Mouse (Mus musculus) hindbrain, embryonic 13.5 days (tissue): ENCODE results near the gene Rsph10b. TPM values are rescaled to one million over a fixed set of nuclear protein-coding genes. Genes with fewer than 3 reads are reported as not detected.
A peak's percentile ranks its signal among the peaks of the same experiment; 100 is the strongest.
"Not testable (repeated sequence)": the region's sequence is repeated elsewhere in the genome, so short reads cannot be mapped to it uniquely, and the experiment has no call there.

Experiments used
- ATAC-seq: fragments of 200-750 bp; cut with Nextera tagmentation; 2 replicates; pipeline ENCODE4 v1.8.0; 2017; ENCODE audit warnings: moderate TSS enrichment; ENCODE audit not compliant: low FRiP score
- H3K27ac ChIP-seq: fragments of 300-500 bp; sonication (generic); 2 replicates; pipeline ENCODE4 v1.5.1; 2015; ENCODE audit warnings: inconsistent platforms, mild to moderate bottlenecking, moderate library complexity
- H3K27me3 ChIP-seq: fragments of 300-500 bp; sonication (generic); 2 replicates; pipeline ENCODE4 v1.6.1; 2015; ENCODE audit warnings: mild to moderate bottlenecking, inconsistent platforms
- H3K36me3 ChIP-seq: fragments of 300-500 bp; sonication (generic); 2 replicates; pipeline ENCODE4 v1.6.1; 2015; ENCODE audit warnings: mild to moderate bottlenecking, inconsistent platforms
- H3K4me1 ChIP-seq: fragments of 300-500 bp; sonication (generic); replicated peaks from 2 replicates; pipeline ENCODE4 v1.6.1; 2015; ENCODE audit warnings: inconsistent platforms
- H3K4me2 ChIP-seq: fragments of 300-500 bp; sonication (generic); 2 replicates; pipeline ENCODE4 v1.6.1; 2015; ENCODE audit warnings: inconsistent platforms, mild to moderate bottlenecking, moderate library complexity
- H3K4me3 ChIP-seq: fragments of 300-500 bp; sonication (generic); 2 replicates; pipeline ENCODE4 v1.5.1; 2015; ENCODE audit warnings: mild to moderate bottlenecking, inconsistent platforms
- H3K9ac ChIP-seq: fragments of 300-500 bp; sonication (generic); 2 replicates; pipeline ENCODE4 v1.6.1; 2015; ENCODE audit warnings: mild to moderate bottlenecking, inconsistent platforms
- H3K9me3 ChIP-seq: fragments of 300-500 bp; sonication (generic); 2 replicates; pipeline ENCODE4 v1.6.1; 2016; ENCODE audit warnings: inconsistent platforms
- WGBS: fragments of 180-500 bp; shearing (Covaris S2); methylation state at CpG from one replicate; pipeline ENCODE4 v1.1.7; 2015; 5-methylcytosine and 5-hydroxymethylcytosine counted together
- polyA plus RNA-seq: library from polyadenylated mRNA; unstranded; fragments of >200 nt; fragmentation: Nextera tagmentation; extraction: Ambion mirVana; gene quantifications from 2 replicates; pipeline ENCODE4 v1.2.1, GENCODE M21; 2015

Gene Rsph10b
- polyA plus RNA-seq, 1 experiment from 2014 or later: 3.1 TPM

DNA sequence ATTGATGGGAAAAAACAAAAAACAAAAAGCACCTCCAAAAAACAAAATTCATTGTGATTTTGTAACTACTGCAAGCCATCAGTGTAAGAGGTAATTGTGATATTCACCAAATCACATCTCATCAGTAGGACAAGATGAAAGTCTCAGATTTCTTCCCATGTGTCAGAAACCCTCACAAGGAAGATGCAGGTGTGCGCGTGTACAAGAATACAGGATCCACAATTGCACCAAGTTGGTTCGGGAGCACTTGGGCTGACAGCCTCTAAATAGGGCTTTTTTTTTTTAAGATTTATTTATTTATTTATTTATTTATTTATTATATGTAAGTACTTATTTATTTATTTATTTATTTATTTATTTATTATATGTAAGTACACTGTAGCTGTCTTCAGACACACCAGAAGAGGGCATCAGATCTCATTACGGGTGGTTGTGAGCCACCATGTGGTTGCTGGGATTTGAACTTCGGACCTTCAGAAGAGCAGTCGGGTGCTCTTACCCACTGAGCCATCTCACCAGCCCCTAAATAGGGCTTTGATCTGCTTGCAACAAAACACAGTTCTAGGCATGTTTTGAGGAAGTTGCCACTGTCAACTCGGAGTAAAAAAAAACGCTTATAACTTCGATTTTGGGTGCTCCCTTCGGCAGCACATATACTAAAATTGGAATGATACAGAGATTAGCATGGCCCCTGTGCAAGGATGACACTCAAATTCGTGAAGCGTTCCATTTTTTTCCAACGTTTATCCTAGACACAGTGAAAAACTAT is 80.7 kb downstream of the Rsph10b start:
- H3K36me3 ChIP-seq: peaks cover 40% of the 10 kb centered on the region
- H3K27me3 ChIP-seq, H3K9ac ChIP-seq, H3K27ac ChIP-seq, H3K9me3 ChIP-seq, ATAC-seq: not testable (repeated sequence)
- H3K4me3 ChIP-seq: peak overlapping the region; percentile 95
- H3K4me2 ChIP-seq: peak overlapping the region; percentile 58
- WGBS: 76% methylated on average over 13 of the region's 13 CpGs
- peaks cover 10% of the 10 kb centered on the region for H3K4me1 ChIP-seq

DNA sequence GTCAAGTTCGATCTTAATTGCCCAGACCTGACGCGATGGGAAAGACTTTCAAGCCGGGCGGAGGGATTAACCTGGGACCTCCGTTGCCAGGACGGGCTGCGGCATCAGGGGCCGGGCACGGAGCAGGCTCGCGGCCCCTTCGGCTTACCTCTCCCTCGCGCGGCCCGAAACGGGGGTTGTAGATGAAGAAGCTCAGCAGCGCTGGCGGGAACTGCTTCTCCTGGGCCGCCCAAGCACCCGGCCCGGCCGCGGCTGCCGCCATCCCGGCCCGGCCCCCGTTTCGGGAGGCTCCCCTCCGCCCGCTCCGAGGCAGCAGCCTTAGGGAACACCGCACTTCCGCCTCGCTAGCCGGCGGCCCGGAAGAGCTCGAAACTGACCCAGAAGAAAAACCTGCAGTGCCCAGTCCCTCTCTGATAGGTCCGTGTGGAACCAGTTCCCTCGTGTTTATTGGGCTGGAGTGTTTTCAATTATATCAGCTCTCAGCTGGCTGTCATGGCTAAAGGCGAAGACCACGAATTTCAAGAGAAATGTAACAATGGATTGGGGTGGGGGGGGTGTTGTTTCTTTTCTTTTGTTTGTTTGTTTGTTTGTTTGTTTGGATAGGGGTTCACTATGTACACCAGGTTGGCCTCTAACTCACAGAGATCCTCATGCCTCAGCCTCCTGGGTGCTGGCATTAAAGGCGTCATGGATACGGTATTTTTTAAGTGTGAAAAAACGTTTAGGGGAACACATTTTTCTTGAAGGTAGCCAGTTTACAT is 81.9 kb downstream of the Rsph10b start, which contains the start of gene Ccz1:
TSS of gene Ccz1 (minus strand) at position 327 of the 761 bp plus-strand sequence.
- Histone ChIP-seq H3K4me3 (peak within 1 kb of the TSS; percentile 95), H3K4me1 (peaks cover 10% of the 10 kb centered on the region), H3K27ac (peak within 1 kb of the TSS; percentile 88), H3K9me3 (no peaks in the 10 kb centered on the region), H3K4me2 (peak within 1 kb of the TSS; percentile 58), H3K9ac (peak within 1 kb of the TSS; percentile 87), H3K27me3 (no peaks in the 10 kb centered on the region), H3K36me3 (peaks cover 29% of the 10 kb centered on the region)
- WGBS: 3% methylated on average over 46 of the region's 47 CpGs
- ATAC-seq: peak; percentile 100

DNA sequence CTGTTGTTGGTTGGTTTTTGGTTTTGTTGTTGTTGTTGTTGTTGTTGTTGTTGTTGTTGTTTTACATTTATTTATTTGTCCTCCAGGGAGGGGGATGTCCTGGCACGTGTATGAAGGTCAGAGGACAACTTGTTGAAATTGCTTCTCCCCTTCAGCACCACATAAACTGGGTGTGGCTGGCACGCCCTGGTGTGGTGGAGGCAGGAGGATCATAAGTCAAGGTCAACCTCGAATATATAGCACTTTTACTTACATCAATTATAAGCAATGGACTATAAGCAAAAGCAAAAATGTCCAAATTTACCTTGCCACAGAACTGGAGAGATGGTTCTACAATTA is 82.4 kb downstream of the Rsph10b start:
- peak overlapping the region; percentile 58 for H3K4me2 ChIP-seq
- H3K4me1 ChIP-seq: peaks cover 10% of the 10 kb centered on the region
- H3K4me3 ChIP-seq: peak overlapping the region; percentile 95
- no peaks in the 10 kb centered on the region for H3K27me3 ChIP-seq
- no peak for ATAC-seq
- H3K27ac ChIP-seq: peak overlapping the region; percentile 88; the same call in 1 of the 2 replicates
- H3K36me3 ChIP-seq: peaks cover 24% of the 10 kb centered on the region
- 86% methylated on average over 3 of the region's 3 CpGs for WGBS
- no peaks in the 10 kb centered on the region for H3K9me3 ChIP-seq
- no peak overlapping the region for H3K9ac ChIP-seq

DNA sequence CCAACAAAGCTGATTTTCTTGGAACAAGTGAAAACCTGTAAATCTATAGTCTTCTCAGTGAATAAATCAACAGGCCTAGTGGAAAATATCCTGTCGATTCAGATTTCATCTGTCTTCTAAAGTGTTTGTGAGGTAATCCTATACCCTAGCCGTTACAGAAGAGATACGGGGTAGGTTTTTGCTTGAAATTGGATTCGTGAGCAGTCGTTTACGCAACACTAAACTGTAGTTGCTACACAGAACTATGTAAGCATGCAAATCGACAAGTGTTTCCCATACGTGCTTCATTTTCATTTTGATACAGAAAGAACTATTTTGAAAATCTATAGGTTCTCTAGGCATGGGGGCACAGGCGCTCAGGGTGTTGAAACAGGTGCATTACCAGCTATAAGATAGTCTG is 83.0 kb downstream of the Rsph10b start:
- H3K4me1 ChIP-seq: peaks cover 10% of the 10 kb centered on the region
- no peak overlapping the region for H3K4me3 ChIP-seq
- no peak overlapping the region for H3K4me2 ChIP-seq
- H3K36me3 ChIP-seq: peaks cover 18% of the 10 kb centered on the region
- no peak for ATAC-seq
- no peak overlapping the region for H3K27ac ChIP-seq
- H3K9ac ChIP-seq: no peak overlapping the region
- H3K27me3 ChIP-seq: no peaks in the 10 kb centered on the region
- WGBS: 92% methylated on average over 9 of the region's 9 CpGs
- no peaks in the 10 kb centered on the region for H3K9me3 ChIP-seq

DNA sequence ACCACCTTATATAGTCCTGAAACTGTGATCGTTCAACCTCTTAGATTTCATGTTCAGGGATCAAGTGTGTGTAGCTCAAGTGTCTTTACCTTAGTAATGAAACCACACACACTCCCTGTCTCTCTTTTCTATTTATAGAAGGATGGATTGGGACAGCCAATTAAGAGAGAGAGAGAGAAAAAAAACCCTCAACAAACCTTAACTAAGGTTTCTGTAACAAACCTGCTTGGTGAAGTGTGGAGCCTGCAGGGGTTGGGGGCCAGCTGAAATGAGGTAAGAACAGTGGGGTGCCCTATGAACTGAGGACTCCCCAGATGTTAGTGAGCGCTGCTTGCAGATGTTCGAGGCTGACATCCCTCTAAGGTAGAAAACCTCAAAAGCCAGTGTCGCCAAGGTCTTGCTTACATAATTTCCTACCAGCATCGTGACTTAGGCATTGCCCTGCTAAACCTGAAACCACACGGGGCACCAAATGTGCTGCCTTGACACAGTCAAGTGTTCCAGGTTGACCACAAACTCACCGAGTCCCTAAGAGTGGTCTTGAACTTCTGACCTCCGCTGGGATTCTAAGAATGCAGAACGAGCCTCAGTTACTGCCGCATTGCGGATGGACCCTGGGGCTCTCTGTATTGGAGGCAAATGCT is 93.9 kb downstream of the Rsph10b start, which contains the start of gene Ocm:
TSS of gene Ocm (minus strand) at position 51 of the 644 bp plus-strand sequence.
- Histone ChIP-seq H3K9ac (no peak within 1 kb of the TSS), H3K4me1 (no peaks in the 10 kb centered on the region), H3K36me3 (no peaks in the 10 kb centered on the region), H3K9me3 (no peaks in the 10 kb centered on the region), H3K27me3 (no peaks in the 10 kb centered on the region), H3K27ac (no peak within 1 kb of the TSS), H3K4me3 (no peak within 1 kb of the TSS), H3K4me2 (no peak within 1 kb of the TSS)
- ATAC-seq: no peak
- 75% methylated on average over 11 of the region's 11 CpGs for WGBS

DNA sequence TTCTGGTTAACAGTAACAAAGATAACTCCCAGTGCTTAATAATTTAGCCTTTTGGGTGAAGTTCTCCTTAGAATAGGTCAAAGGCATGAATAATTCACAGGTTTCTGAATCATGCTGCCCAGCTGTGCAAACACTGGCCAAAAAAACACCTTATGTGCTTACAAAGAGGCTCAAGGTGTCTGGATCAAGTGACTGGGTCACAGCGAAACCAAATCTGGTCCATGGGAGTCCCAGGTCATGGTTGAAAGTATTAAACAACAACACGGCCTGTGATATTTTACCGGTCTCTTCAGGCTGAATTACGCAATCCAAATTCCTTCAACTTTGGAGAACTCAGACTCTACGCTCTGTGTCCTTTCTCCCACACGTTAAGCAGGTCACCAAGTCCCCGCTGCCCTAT is 99.7 kb downstream of the Rsph10b start:
- Histone ChIP-seq H3K4me2 (no peak overlapping the region), H3K27ac (no peak overlapping the region), H3K4me1 (no peaks in the 10 kb centered on the region), H3K9me3 (no peaks in the 10 kb centered on the region), H3K4me3 (no peak overlapping the region), H3K36me3 (no peaks in the 10 kb centered on the region), H3K27me3 (no peaks in the 10 kb centered on the region), H3K9ac (no peak overlapping the region)
- WGBS: 86% methylated on average over 7 of the region's 7 CpGs
- ATAC-seq: no peak

DNA sequence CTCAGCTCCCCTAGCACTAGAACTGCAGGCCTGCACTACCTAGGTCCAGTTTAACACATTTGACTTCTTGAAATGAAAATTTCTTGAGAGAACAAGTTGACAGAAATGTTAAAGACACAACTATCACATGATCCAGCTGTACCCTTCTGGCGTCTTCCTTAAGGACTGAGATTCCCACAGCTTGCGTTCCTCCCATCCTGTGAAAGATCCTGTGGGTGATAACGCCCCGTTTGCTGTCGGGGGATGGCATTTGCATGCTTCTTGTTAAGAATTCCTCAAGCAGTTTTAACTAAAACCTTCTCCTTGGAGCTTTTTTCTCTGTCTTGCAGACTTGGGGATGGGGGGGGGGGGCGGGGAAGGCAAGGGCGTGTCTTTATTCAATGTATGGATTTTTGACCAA is 101.7 kb downstream of the Rsph10b start:
- 88% methylated on average over 7 of the region's 7 CpGs for WGBS

More for the DNA sequence above, 101.7 kb downstream of the Rsph10b start:
- H3K36me3 ChIP-seq: no peaks in the 10 kb centered on the region
- no peak overlapping the region for H3K4me3 ChIP-seq
- no peaks in the 10 kb centered on the region for H3K27me3 ChIP-seq
- H3K4me1 ChIP-seq: no peaks in the 10 kb centered on the region
- H3K27ac ChIP-seq: no peak overlapping the region
- no peak overlapping the region for H3K4me2 ChIP-seq
- ATAC-seq: no peak
- no peak overlapping the region for H3K9ac ChIP-seq
- H3K9me3 ChIP-seq: no peaks in the 10 kb centered on the region

Other genes with a start within 250 kb of the Rsph10b start
- gene Usp42, start 200.8 kb upstream of the Rsph10b start, polyA plus RNA-seq: 28.6 and 29.3 TPM in 2 replicates
- 45.5 and 50.3 TPM in 2 replicates for gene Eif2ak1, start 115.2 kb upstream of the Rsph10b start, polyA plus RNA-seq
- 0.43 and 0.66 TPM in 2 replicates for gene Ankrd61, start 35.4 kb upstream of the Rsph10b start, polyA plus RNA-seq
- gene Aimp2, start 23.2 kb upstream of the Rsph10b start, polyA plus RNA-seq: 82.8 and 83.2 TPM in 2 replicates
- 26.8 and 33.1 TPM in 2 replicates for gene Pms2, start 23.1 kb upstream of the Rsph10b start, polyA plus RNA-seq
- 1.9 and 2.4 TPM in 2 replicates for gene Gm42421, start 4.9 kb upstream of the Rsph10b start, polyA plus RNA-seq
- gene Ccz1, start 81.8 kb downstream of the Rsph10b start, polyA plus RNA-seq: 80.9 and 88.5 TPM in 2 replicates
- 0.70 TPM in 1 of 2 replicates, not detected in the other for gene Ocm, start 93.6 kb downstream of the Rsph10b start, polyA plus RNA-seq
- 7.2 and 7.5 TPM in 2 replicates for gene Lmtk2, start 167.4 kb downstream of the Rsph10b start, polyA plus RNA-seq